9 mouse cellular contexts compared by ENCODE assay signal in the genomic region with DNA sequence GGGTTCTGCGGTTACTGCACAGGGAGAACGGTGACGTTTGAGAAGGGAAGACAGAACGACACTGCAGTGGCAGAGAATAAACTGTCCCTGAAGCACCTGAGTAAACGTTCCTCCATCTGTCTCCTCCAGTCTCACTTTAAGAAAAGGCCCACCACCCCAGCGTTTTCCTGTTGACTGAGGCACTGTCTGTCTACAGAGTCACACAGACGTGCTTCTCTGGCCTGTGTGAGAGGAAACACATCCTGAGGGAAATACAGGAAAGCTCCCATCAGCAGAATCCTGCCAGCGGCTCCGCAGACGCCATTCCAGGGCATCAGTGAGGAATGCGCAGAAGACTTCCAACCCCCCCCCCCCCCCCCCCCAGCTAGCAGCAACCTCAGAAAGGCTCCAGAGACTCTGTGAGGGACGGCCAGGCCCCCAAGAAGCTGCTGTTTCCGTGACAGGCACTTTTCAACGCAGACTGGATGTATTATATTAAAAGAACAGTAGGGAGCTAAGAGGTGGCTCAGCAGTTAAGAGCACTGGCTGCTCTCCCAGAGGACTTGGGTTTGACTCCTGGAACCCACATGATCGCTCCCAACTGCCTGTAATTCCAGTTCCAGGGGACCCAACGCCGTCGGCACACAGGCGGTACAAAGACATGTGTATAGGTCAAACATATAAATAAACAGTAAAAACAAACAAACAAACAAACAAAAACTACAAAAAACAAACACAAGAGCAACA. TPM values are rescaled to one million over a fixed set of nuclear protein-coding genes. Genes with fewer than 3 reads are reported as not detected.
A peak's percentile ranks its signal among the peaks of the same experiment; 100 is the strongest.
DNase-seq lines count a peak whose midpoint lies in the region; ATAC-seq and TF ChIP-seq lines count a peak whose summit lies in the region.
"Had no signal": no experiment of that assay in that cellular context is flagged by ENCODE, and none has a peak within 500 bp of the region (broad histone marks: within the 10 kb centered on the region; RNA-seq: fewer than 3 reads in every experiment).

No protein-coding gene starts in this region.

- H3K4me2 ChIP-seq in hindbrain, embryonic 16.5 days (ENCODE audit: low read length): peak overlapping the region; percentile 11
- no peak overlapping the region for H3K4me2 ChIP-seq in liver, embryonic 12.5 days

- DNase-seq in ES-E14 (ENCODE audit: low read depth, low spot score): no peak
- DNase-seq in right cerebral cortex, postnatal 25 days: no peak
- DNase-seq in thymus, postnatal 25 days: no peak
- no peak for DNase-seq in gastrocnemius, postnatal 4 days (ENCODE audit: low spot score in 2 of 2)
- DNase-seq in thymus, postnatal 36 days: no peak

- H3K27ac ChIP-seq in ES-E14 (ENCODE audit: insufficient read depth, low read depth, low read length, poor library complexity, severe bottlenecking): peak overlapping the region; percentile 35; the same call in 1 of the 2 replicates
- peak overlapping the region; percentile 41; the same call in 1 of the 2 replicates for H3K27ac ChIP-seq in embryonic fibroblast, embryonic 13.5 days (ENCODE audit: insufficient read depth, low read length)
- H3K27ac ChIP-seq in hindbrain, embryonic 16.5 days (ENCODE audit: low read depth, low read length): peak overlapping the region; percentile 55
- peak overlapping the region; percentile 23; the same call in 1 of the 2 replicates for H3K27ac ChIP-seq in liver, embryonic 12.5 days
- H3K27ac ChIP-seq: liver, embryonic 14.5 days had no signal

- TF ChIP-seq POLR2A in embryonic fibroblast, embryonic 13.5 days (IDR thresholded peaks at IDR 0.05; ENCODE audit: low read depth, low read length): no peak

- no peak overlapping the region for H3K4me3 ChIP-seq in ES-E14 (ENCODE audit: insufficient read depth in 1 of 2, low read depth in 1 of 2, low read length in 2 of 2, poor library complexity in 1 of 2, severe bottlenecking in 1 of 2)
- H3K4me3 ChIP-seq in embryonic fibroblast, embryonic 13.5 days (ENCODE audit: insufficient read depth, low read length): no peak overlapping the region
- H3K4me3 ChIP-seq in hindbrain, embryonic 16.5 days (ENCODE audit: low read length): no peak overlapping the region
- no peak overlapping the region for H3K4me3 ChIP-seq in liver, embryonic 12.5 days

- in situ Hi-C loops in ES-E14 (cut with MboI; ENCODE audit: low sequenced_read_pairs in 2 of 2, unreplicated experiment in 2 of 2): no loop called here

- 17% methylated on average over 19 of the region's 19 CpGs for WGBS in hindbrain, embryonic 16.5 days
- 32% methylated on average over 19 of the region's 19 CpGs for WGBS in liver, embryonic 12.5 days (ENCODE audit: insufficient replicate concordance)

- H3K9me3 ChIP-seq in ES-E14 (ENCODE audit: control insufficient read depth, insufficient read depth, low read depth, low read length): no peaks in the 10 kb centered on the region
- no peaks in the 10 kb centered on the region for H3K9me3 ChIP-seq in hindbrain, embryonic 16.5 days (ENCODE audit: control insufficient read depth, low read length)
- H3K9me3 ChIP-seq in liver, embryonic 12.5 days (replicated peaks): no peaks in the 10 kb centered on the region

- H3K36me3 ChIP-seq in ES-E14 (ENCODE audit: control insufficient read depth, insufficient read depth, low read length, poor library complexity, severe bottlenecking): peaks cover 2% of the 10 kb centered on the region; the same call in 1 of the 2 replicates
- H3K36me3 ChIP-seq in hindbrain, embryonic 16.5 days (ENCODE audit: control insufficient read depth, insufficient read depth, low read length): no peaks in the 10 kb centered on the region
- 0 out of 2 replicates have a peak, but pooled peaks cover 3% of the 10 kb centered on the region for H3K36me3 ChIP-seq in liver, embryonic 12.5 days

- ATAC-seq in hindbrain, embryonic 16.5 days: 0 out of 2 replicates have a peak, but pooled peaks have one; percentile 23
- no peak for ATAC-seq in liver, embryonic 12.5 days

- no peaks in the 10 kb centered on the region for H3K27me3 ChIP-seq in hindbrain, embryonic 16.5 days (replicated peaks; ENCODE audit: control insufficient read depth, insufficient read depth, low read length)
- H3K27me3 ChIP-seq in liver, embryonic 12.5 days (replicated peaks): no peaks in the 10 kb centered on the region

- no peak for TF ChIP-seq CTCF in embryonic fibroblast, embryonic 13.5 days (IDR thresholded peaks at IDR 0.05; ENCODE audit: borderline replicate concordance, insufficient read depth, low read length)

- peaks cover 4 to 29% of the 10 kb centered on the region in 2 experiments; a peak in 3 of 4 replicates for H3K4me1 ChIP-seq in ES-E14 (ENCODE audit: control insufficient read depth in 2 of 2, insufficient read depth in 2 of 2, low read length in 2 of 2, poor library complexity in 1 of 2)
- H3K4me1 ChIP-seq in embryonic fibroblast, embryonic 13.5 days (ENCODE audit: control insufficient read depth, insufficient read depth, low read length): peaks cover 21% of the 10 kb centered on the region
- H3K4me1 ChIP-seq in hindbrain, embryonic 16.5 days (ENCODE audit: control insufficient read depth, insufficient read depth, low read depth, low read length): peaks cover 27% of the 10 kb centered on the region
- H3K4me1 ChIP-seq in liver, embryonic 12.5 days: peaks cover 66% of the 10 kb centered on the region

- peak overlapping the region; percentile 34; the same call in 1 of the 2 replicates for H3K9ac ChIP-seq in ES-E14 (ENCODE audit: insufficient read depth, low read depth, low read length, poor library complexity, severe bottlenecking)
- no peak overlapping the region for H3K9ac ChIP-seq in hindbrain, embryonic 16.5 days (ENCODE audit: low read depth, low read length)
- no peak overlapping the region for H3K9ac ChIP-seq in liver, embryonic 12.5 days
- H3K9ac ChIP-seq: liver, embryonic 14.5 days had no signal

TF ChIP-seq in ES-E14, 5 proteins besides CTCF, POLR2A, EP300 and RAD21:
- TF ChIP-seq CHD2 (IDR thresholded peaks at IDR 0.05; ENCODE audit: low read depth, low read length): no peak
- TF ChIP-seq MAFK (IDR thresholded peaks at IDR 0.05; ENCODE audit: insufficient read depth, low read depth, low read length): no peak
- no peak for TF ChIP-seq ZNF384 (IDR thresholded peaks at IDR 0.05; ENCODE audit: low read depth, low read length)
- TF ChIP-seq HCFC1 (IDR thresholded peaks at IDR 0.05; ENCODE audit: borderline replicate concordance, insufficient read depth, low read length): no peak
- TF ChIP-seq ZC3H11A (IDR thresholded peaks at IDR 0.05; ENCODE audit: borderline replicate concordance, low read depth, low read length): no peak

RNA-seq across cellular contexts. Expression of a gene that starts 19.2 kb away (rescaled TPM):
- total RNA-seq in ES-E14 (2012; rRNA removed): 150 TPM in 2 replicates
- 158 and 229 TPM in 2 replicates for polyA plus RNA-seq in embryonic fibroblast, embryonic 13.5 days (2011; ENCODE audit: insufficient read length, low read depth, missing spikeins)
- polyA plus RNA-seq in hindbrain, embryonic 16.5 days (2015; fragmentation: Nextera tagmentation; extraction: Ambion mirVana): 176 and 191 TPM in 2 replicates
- polyA plus RNA-seq in liver, embryonic 12.5 days (2016; fragmentation: Nextera tagmentation; extraction: Ambion mirVana): 78.7 and 78.8 TPM in 2 replicates
- total RNA-seq in gastrocnemius, postnatal 4 days (2021): 10 to 100 TPM; 70.4 to 84.2 TPM

RNA-seq across cellular contexts. Expression of a gene that starts 56.9 kb away (rescaled TPM):
- total RNA-seq in ES-E14 (2012; rRNA removed): 0.31 and 1.3 TPM in 2 replicates
- 0.74 TPM in 1 of 2 replicates, not detected in the other for polyA plus RNA-seq in embryonic fibroblast, embryonic 13.5 days (2011; ENCODE audit: insufficient read length, low read depth, missing spikeins)
- polyA plus RNA-seq in hindbrain, embryonic 16.5 days (2015; fragmentation: Nextera tagmentation; extraction: Ambion mirVana): 1.9 and 2.5 TPM in 2 replicates
- 10.8 and 11.6 TPM in 2 replicates for polyA plus RNA-seq in liver, embryonic 12.5 days (2016; fragmentation: Nextera tagmentation; extraction: Ambion mirVana)
- 1 to 10 TPM; 3.0 to 3.1 TPM for total RNA-seq in gastrocnemius, postnatal 4 days (2021)
